Mouse (Mus musculus) embryonic facial prominence, embryonic 15.5 days (tissue): ENCODE data around the gene Spty2d1. TPM values are rescaled to one million over a fixed set of nuclear protein-coding genes. Genes with fewer than 3 reads are reported as not detected.
A peak's percentile ranks its signal among the peaks of the same experiment; 100 is the strongest.

ENCODE experiments used
- ATAC-seq: fragments of 200-750 bp; cut with Nextera tagmentation; 2 replicates; pipeline ENCODE4 v1.8.0; 2017; ENCODE audit warnings: low read depth, moderate TSS enrichment; ENCODE audit not compliant: insufficient number of reproducible peaks, low FRiP score, low TSS enrichment
- H3K27ac ChIP-seq: fragments of 300-500 bp; sonication (generic); replicated peaks from 2 replicates; pipeline ENCODE4 v1.5.1; 2015; ENCODE audit warnings: mild to moderate bottlenecking, inconsistent platforms
- H3K27me3 ChIP-seq: fragments of 300-500 bp; sonication (generic); 2 replicates; pipeline ENCODE4 v1.6.1; 2015; ENCODE audit warnings: inconsistent platforms
- H3K36me3 ChIP-seq: fragments of 300-500 bp; sonication (generic); 2 replicates; pipeline ENCODE4 v1.6.1; 2015; ENCODE audit warnings: mild to moderate bottlenecking, inconsistent platforms
- H3K4me1 ChIP-seq: fragments of 300-500 bp; sonication (generic); 2 replicates; pipeline ENCODE4 v1.6.1; 2015; ENCODE audit warnings: inconsistent platforms
- H3K4me2 ChIP-seq: fragments of 300-500 bp; sonication (generic); replicated peaks from 2 replicates; pipeline ENCODE4 v1.6.1; 2015; ENCODE audit warnings: mild to moderate bottlenecking, inconsistent platforms
- H3K4me3 ChIP-seq: fragments of 300-500 bp; sonication (generic); replicated peaks from 2 replicates; pipeline ENCODE4 v1.5.1; 2015; ENCODE audit warnings: mild to moderate bottlenecking, inconsistent platforms
- H3K9ac ChIP-seq: fragments of 300-500 bp; sonication (generic); 2 replicates; pipeline ENCODE4 v1.6.1; 2015; ENCODE audit warnings: inconsistent platforms
- H3K9me3 ChIP-seq: fragments of 300-500 bp; sonication (generic); replicated peaks from 2 replicates; pipeline ENCODE4 v1.6.1; 2016; ENCODE audit warnings: inconsistent platforms
- WGBS: fragments of 180-500 bp; shearing (Covaris S2); methylation state at CpG from one replicate; pipeline ENCODE4 v1.1.7; 2015; 5-methylcytosine and 5-hydroxymethylcytosine counted together
- polyA plus RNA-seq: library from polyadenylated mRNA; unstranded; fragments of >200 nt; fragmentation: Nextera tagmentation; extraction: Ambion mirVana; gene quantifications from 2 replicates; pipeline ENCODE4 v1.2.1, GENCODE M21; 2015

The Spty2d1 gene
- polyA plus RNA-seq, 1 experiment from 2014 or later, result 21.3 TPM

GRCm38 (mm10) chr7:46987073-46987472 lies 21.1 kb downstream of the Spty2d1 start:
- H3K4me3 ChIP-seq, result no peak overlapping the region
- no peak overlapping the region for H3K4me2 ChIP-seq
- H3K4me1 ChIP-seq, result peaks cover 11% of the 10 kb centered on the region; the same call in 1 of the 2 replicates
- H3K9me3 ChIP-seq, result no peaks in the 10 kb centered on the region
- H3K27ac ChIP-seq, result no peak overlapping the region
- H3K9ac ChIP-seq, result no peak overlapping the region
- WGBS, result 41% methylated on average over 2 of the region's 2 CpGs
- peaks cover 12% of the 10 kb centered on the region for H3K36me3 ChIP-seq
- no peak for ATAC-seq
- no peaks in the 10 kb centered on the region for H3K27me3 ChIP-seq

- Histone ChIP-seq H3K36me3 (0 out of 2 replicates have a peak, but pooled peaks cover 7% of the 10 kb centered on the region), H3K9ac (no peak overlapping the region), H3K9me3 (no peaks in the 10 kb centered on the region), H3K27ac (no peak overlapping the region), H3K4me2 (no peak overlapping the region), H3K4me1 (peaks cover 11% of the 10 kb centered on the region; the same call in 1 of the 2 replicates), H3K4me3 (no peak overlapping the region), H3K27me3 (no peaks in the 10 kb centered on the region)
- peak; percentile 49; the same call in 1 of the 2 replicates for ATAC-seq
- WGBS, result 44% methylated on average over 5 of the region's 5 CpGs
These were observed 21.6 kb downstream of the Spty2d1 start for GRCm38 (mm10) chr7:46986646-46987045.

- H3K27me3 ChIP-seq, result no peaks in the 10 kb centered on the region
- peak overlapping the region; percentile 51; the same call in 1 of the 2 replicates for H3K27ac ChIP-seq
- ATAC-seq, result no peak
- WGBS, result 42% methylated on average over 8 of the region's 8 CpGs
- H3K36me3 ChIP-seq, result 0 out of 2 replicates have a peak, but pooled peaks cover 6% of the 10 kb centered on the region
- peaks cover 11% of the 10 kb centered on the region; the same call in 1 of the 2 replicates for H3K4me1 ChIP-seq
- H3K4me2 ChIP-seq, result no peak overlapping the region
- no peaks in the 10 kb centered on the region for H3K9me3 ChIP-seq
- no peak overlapping the region for H3K4me3 ChIP-seq
- no peak overlapping the region for H3K9ac ChIP-seq
These were observed 22.3 kb downstream of the Spty2d1 start for GRCm38 (mm10) chr7:46985718-46986505.

- Histone ChIP-seq H3K9ac (no peak within 1 kb of the TSS), H3K27me3 (no peaks in the 10 kb centered on the region), H3K27ac (no peak within 1 kb of the TSS), H3K4me3 (no peak within 1 kb of the TSS), H3K36me3 (no peaks in the 10 kb centered on the region), H3K4me1 (peaks cover 11% of the 10 kb centered on the region; the same call in 1 of the 2 replicates), H3K9me3 (no peaks in the 10 kb centered on the region), H3K4me2 (no peak within 1 kb of the TSS)
- no peak for ATAC-seq
- WGBS, result 90% methylated on average over 3 of the region's 3 CpGs
These were observed 24.9 kb downstream of the Spty2d1 start, which contains the start of gene Gm9999 for GRCm38 (mm10) chr7:46983280-46983679. Gene Gm9999, plus strand, starts transcription at chr7:46983580.

- H3K27me3 ChIP-seq, result no peaks in the 10 kb centered on the region
- no peaks in the 10 kb centered on the region for H3K36me3 ChIP-seq
- no peak overlapping the region for H3K4me3 ChIP-seq
- WGBS, result 88% methylated on average over 11 of the region's 11 CpGs
- H3K4me1 ChIP-seq, result no peaks in the 10 kb centered on the region
- H3K27ac ChIP-seq, result no peak overlapping the region
- H3K4me2 ChIP-seq, result no peak overlapping the region
- no peak overlapping the region for H3K9ac ChIP-seq
- H3K9me3 ChIP-seq, result no peaks in the 10 kb centered on the region
- ATAC-seq, result no peak
These were observed 32.8 kb downstream of the Spty2d1 start for GRCm38 (mm10) chr7:46975456-46975855.

GRCm38 (mm10) chr7:46974648-46975047 lies 33.6 kb downstream of the Spty2d1 start:
- Histone ChIP-seq H3K9ac (no peak overlapping the region), H3K9me3 (no peaks in the 10 kb centered on the region), H3K27me3 (no peaks in the 10 kb centered on the region), H3K4me3 (no peak overlapping the region), H3K4me1 (no peaks in the 10 kb centered on the region), H3K27ac (no peak overlapping the region), H3K4me2 (no peak overlapping the region), H3K36me3 (no peaks in the 10 kb centered on the region)
- 96% methylated on average over 4 of the region's 4 CpGs for WGBS
- ATAC-seq, result no peak

- H3K4me3 ChIP-seq, result no peak overlapping the region
- H3K27me3 ChIP-seq, result no peaks in the 10 kb centered on the region
- no peaks in the 10 kb centered on the region for H3K9me3 ChIP-seq
- no peak overlapping the region for H3K27ac ChIP-seq
- no peaks in the 10 kb centered on the region for H3K4me1 ChIP-seq
- H3K4me2 ChIP-seq, result no peak overlapping the region
- no peak for ATAC-seq
- 88% methylated on average over 4 of the region's 4 CpGs for WGBS
- H3K9ac ChIP-seq, result no peak overlapping the region
- H3K36me3 ChIP-seq, result no peaks in the 10 kb centered on the region
These were observed 38.3 kb downstream of the Spty2d1 start for GRCm38 (mm10) chr7:46969898-46970297.

GRCm38 (mm10) chr7:46964070-46964469 lies 44.1 kb downstream of the Spty2d1 start:
- Histone ChIP-seq H3K4me1 (peaks cover 9% of the 10 kb centered on the region), H3K9me3 (no peaks in the 10 kb centered on the region), H3K9ac (no peak overlapping the region), H3K4me3 (no peak overlapping the region), H3K36me3 (no peaks in the 10 kb centered on the region), H3K27me3 (peaks cover 4% of the 10 kb centered on the region; the same call in 1 of the 2 replicates), H3K4me2 (no peak overlapping the region), H3K27ac (no peak overlapping the region)
- no peak for ATAC-seq
- WGBS, result 74% methylated on average over 7 of the region's 7 CpGs

GRCm38 (mm10) chr7:46962806-46963618 lies 45.2 kb downstream of the Spty2d1 start:
- H3K27ac ChIP-seq, result 0 out of 2 replicates have a peak overlapping the region, but pooled peaks have one; percentile 1
- H3K9ac ChIP-seq, result no peak overlapping the region
- ATAC-seq, result peak; percentile 74
- 0 out of 2 replicates have a peak overlapping the region, but pooled peaks have one; percentile 19 for H3K4me2 ChIP-seq
- peaks cover 11% of the 10 kb centered on the region for H3K4me1 ChIP-seq
- H3K9me3 ChIP-seq, result no peaks in the 10 kb centered on the region
- WGBS, result 0% methylated on average over 9 of the region's 9 CpGs
- peaks cover 4% of the 10 kb centered on the region; the same call in 1 of the 2 replicates for H3K27me3 ChIP-seq
- no peaks in the 10 kb centered on the region for H3K36me3 ChIP-seq
- H3K4me3 ChIP-seq, result no peak overlapping the region

GRCm38 (mm10) chr7:46962132-46962531 lies 46.1 kb downstream of the Spty2d1 start:
- H3K27ac ChIP-seq, result no peak overlapping the region

GRCm38 (mm10) chr7:46960991-46961390 lies 47.2 kb downstream of the Spty2d1 start:
- peaks cover 4% of the 10 kb centered on the region; the same call in 1 of the 2 replicates for H3K27me3 ChIP-seq
- WGBS, result 55% methylated on average over 3 of the region's 3 CpGs
- H3K4me1 ChIP-seq, result peaks cover 20% of the 10 kb centered on the region
- H3K27ac ChIP-seq, result no peak overlapping the region
- no peak overlapping the region for H3K9ac ChIP-seq
- no peaks in the 10 kb centered on the region for H3K9me3 ChIP-seq
- no peak overlapping the region for H3K4me3 ChIP-seq
- no peak for ATAC-seq
- no peaks in the 10 kb centered on the region for H3K36me3 ChIP-seq
- no peak overlapping the region for H3K4me2 ChIP-seq

More at GRCm38 (mm10) chr7:46962132-46962531, 46.1 kb downstream of the Spty2d1 start:
- Histone ChIP-seq H3K4me3 (no peak overlapping the region), H3K4me1 (peaks cover 18% of the 10 kb centered on the region), H3K9me3 (no peaks in the 10 kb centered on the region), H3K9ac (no peak overlapping the region), H3K27me3 (peaks cover 4% of the 10 kb centered on the region; the same call in 1 of the 2 replicates), H3K4me2 (no peak overlapping the region), H3K36me3 (no peaks in the 10 kb centered on the region)
- ATAC-seq, result no peak
